Mouse (Mus musculus) layer of hippocampus, adult 18-20 months (tissue): ENCODE measurements around the gene Sebox. TPM values are rescaled to one million over a fixed set of nuclear protein-coding genes. Genes with fewer than 3 reads are reported as not detected.

Experiments
- DNase-seq, 2 experiments: peaks; one replicate each; pipeline ENCODE4 v3.0.0; 2022; ENCODE audit warnings: low spot score in 2 of 2
- total RNA-seq, 2 experiments: library from RNA; stranded (reverse); gene quantifications; 2 replicates each; pipeline ENCODE4 v1.2.3; 2021

Sebox gene
- total RNA-seq, 2 experiments from 2014 or later = 5.3 to 5.7 TPM

DNA sequence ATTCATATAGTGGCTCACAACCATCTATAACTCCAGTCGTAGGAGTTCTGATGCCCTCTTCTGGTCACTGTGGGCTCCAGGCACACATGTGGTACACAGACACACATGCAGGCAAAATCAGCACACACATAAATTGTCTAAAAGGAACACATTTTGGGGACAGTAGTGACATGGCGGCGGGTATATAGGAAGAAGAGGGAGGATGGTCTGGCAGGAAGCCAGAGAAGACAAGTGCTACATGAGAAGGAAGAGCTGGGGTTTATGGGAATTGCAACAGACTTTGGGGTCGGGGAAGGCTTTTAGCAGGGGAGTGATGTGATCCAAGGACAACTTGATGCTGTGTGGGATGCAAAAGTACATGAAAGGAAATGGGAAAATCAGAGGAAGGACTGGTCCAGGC is 31.3 kb downstream of the Sebox start:
- no peak for DNase-seq

- no peak for DNase-seq
These were observed 32.3 kb downstream of the Sebox start for GRCm38 (mm10) chr11:78535376-78536079.

GRCm38 (mm10) chr11:78536080-78536689 is 32.9 kb downstream of the Sebox start, which contains the start of the genes Tnfaip1 and Ift20:
Gene Tnfaip1, minus strand, starts transcription at chr11:78536332.
Gene Ift20, plus strand, starts transcription at chr11:78536361.
- DNase-seq = peak; percentile 98 to 99

DNA sequence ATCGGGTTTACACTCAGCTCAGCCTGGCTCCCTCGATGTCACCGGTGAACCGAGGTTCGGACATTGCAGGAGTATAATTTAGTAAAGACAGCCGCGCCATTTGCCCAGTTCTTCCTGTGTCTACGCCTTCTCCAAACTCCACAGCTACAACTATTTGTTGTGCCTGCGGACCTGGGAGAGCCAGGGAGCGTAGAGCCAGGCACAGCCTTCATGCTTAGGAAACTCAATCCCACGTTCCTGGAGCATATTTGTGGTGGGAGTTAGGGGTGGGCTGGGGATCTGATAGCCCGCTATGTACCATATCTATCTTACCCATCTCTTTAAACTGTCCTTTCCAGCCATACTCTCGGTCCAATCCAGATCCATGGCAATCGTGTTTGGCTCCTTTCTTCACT is 33.4 kb downstream of the Sebox start:
- DNase-seq = peak; percentile 27 to 51

DNA sequence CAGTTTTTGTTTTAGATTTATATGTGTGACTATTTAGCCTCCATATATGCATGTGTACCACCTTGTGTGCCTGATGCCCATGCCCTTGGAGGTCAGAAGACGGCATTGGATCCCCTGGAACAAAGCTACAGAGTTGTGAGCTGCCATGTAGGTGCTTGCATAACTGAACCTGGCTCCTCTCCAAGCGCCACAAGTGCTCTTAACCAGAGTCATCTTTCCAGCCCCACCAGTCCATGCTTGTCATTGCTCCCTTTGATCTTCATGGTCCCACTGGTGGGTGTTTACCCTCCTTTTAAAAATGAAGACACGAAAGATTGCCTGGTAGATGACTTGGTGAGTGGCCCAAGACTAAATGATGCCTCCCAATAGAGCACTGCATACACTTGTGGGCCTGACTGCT is 37.1 kb downstream of the Sebox start:
- DNase-seq = no peak

- no peak for DNase-seq
These were observed 41.3 kb downstream of the Sebox start for GRCm38 (mm10) chr11:78544449-78545111.

DNA sequence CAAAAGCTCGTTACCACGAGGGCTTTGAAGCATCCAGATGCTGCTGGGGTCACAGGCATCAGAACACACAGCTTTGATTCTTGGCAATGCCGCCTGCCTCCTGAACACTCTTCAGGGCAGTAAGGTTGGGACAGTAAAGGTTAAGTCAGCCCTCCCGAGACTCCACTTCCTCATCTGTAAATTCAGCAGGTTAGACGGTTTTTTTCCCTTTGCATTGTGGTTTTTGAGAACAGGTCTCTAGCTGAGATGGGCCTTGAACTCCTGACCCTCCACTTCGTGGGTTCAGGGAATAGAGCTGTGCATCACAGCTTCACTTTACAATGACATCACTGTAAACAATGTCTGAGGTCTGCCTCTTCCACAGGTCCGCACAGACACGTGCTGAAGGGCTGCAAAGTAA is 41.9 kb downstream of the Sebox start:
- no peak for DNase-seq

DNA sequence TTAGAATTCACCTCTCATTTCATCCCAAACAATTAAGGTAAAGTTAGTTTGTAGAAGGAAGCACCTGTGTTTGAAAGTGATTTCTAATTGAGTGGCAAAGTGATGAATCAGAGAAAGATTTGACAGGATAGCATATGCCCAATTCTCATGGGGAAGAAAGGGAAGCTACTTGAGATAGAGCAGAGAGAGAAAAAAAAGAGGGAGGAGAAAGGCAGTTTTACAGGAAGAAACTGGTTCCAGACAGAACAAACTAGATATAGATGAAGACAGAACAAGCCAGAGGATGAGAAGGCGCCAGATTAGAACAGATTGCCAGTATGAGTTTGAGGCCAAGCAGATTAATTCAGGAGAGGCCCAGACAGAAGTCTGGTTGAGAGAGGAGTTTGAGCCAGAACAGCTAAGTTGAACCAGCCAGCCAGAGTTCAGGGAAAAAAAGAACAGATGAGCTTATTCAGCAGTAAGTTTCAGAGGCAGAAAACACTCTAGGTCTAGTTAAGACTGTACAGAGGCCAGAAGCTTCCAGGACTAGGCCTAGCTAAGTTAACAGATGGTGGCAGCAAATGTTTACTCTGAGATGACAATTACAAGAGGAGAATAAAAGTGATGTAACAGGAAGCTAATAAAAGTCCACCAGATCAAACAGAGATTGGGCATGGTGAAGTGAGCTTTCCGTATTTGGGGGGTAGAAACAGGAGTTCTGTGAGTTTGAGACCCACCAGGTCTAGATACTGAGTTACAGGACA is 44.6 kb downstream of the Sebox start:
- DNase-seq = no peak

GRCm38 (mm10) chr11:78549491-78549987 is 46.3 kb downstream of the Sebox start:
- DNase-seq = no peak

GRCm38 (mm10) chr11:78550168-78551058 is 47.2 kb downstream of the Sebox start, which contains the start of gene Tmem97:
Gene Tmem97, minus strand, starts transcription at chr11:78550777.
- peak; percentile 94 to 98 for DNase-seq

- no peak for DNase-seq
These were observed 47.8 kb downstream of the Sebox start for GRCm38 (mm10) chr11:78551059-78551398.

Other genes starting within 250 kb of the Sebox start
- 100 to 1,000 TPM; 183 to 188 TPM for gene 2610507B11Rik, start 241.7 kb upstream of the Sebox start, total RNA-seq
- gene BC030499, start 212.6 kb upstream of the Sebox start, total RNA-seq = 1 to 10 TPM; 7.4 TPM
- gene Spag5, start 201.9 kb upstream of the Sebox start, total RNA-seq = 1 to 10 TPM; 5.7 to 7.1 TPM
- 100 to 1,000 TPM; 856 to 892 TPM for gene Aldoc, start 180.5 kb upstream of the Sebox start, total RNA-seq
- gene Pigs, start 175.0 kb upstream of the Sebox start, total RNA-seq = 10 to 100 TPM; 59.0 to 62.0 TPM
- 10 to 100 TPM; 33.0 to 33.5 TPM for gene Unc119, start 160.0 kb upstream of the Sebox start, total RNA-seq
- gene Foxn1, start 116.9 kb upstream of the Sebox start, total RNA-seq = not detected
- gene Slc13a2, start 81.2 kb upstream of the Sebox start, total RNA-seq = not detected
- gene Slc46a1, start 37.8 kb upstream of the Sebox start, total RNA-seq = 10 to 100 TPM; 10.9 to 11.7 TPM
- gene Sarm1, start 5.7 kb upstream of the Sebox start, total RNA-seq = 10 to 100 TPM; 36.1 to 38.8 TPM
- 10 to 100 TPM; 52.7 to 53.9 TPM for gene Vtn, start 4.4 kb upstream of the Sebox start, total RNA-seq
- gene Tmem199, start 8.7 kb downstream of the Sebox start, total RNA-seq = 10 to 100 TPM; 44.8 to 47.1 TPM
- gene Poldip2, start 8.7 kb downstream of the Sebox start, total RNA-seq = 100 to 1,000 TPM; 118 to 119 TPM
- gene Tnfaip1, start 32.9 kb downstream of the Sebox start, total RNA-seq = 10 to 100 TPM; 29.1 to 29.8 TPM
- gene Ift20, start 32.9 kb downstream of the Sebox start, total RNA-seq = 10 to 100 TPM; 73.8 to 78.2 TPM
- 10 to 100 TPM; 11.7 to 14.6 TPM for gene Tmem97, start 47.3 kb downstream of the Sebox start, total RNA-seq
- gene Nlk, start 193.9 kb downstream of the Sebox start, total RNA-seq = 10 to 100 TPM; 41.8 to 42.0 TPM
- 10 to 100 TPM; 19.2 to 19.7 TPM for gene Ccnq, start 248.3 kb downstream of the Sebox start, total RNA-seq